13 mouse cellular contexts compared by ENCODE assay signal in the genomic region with DNA sequence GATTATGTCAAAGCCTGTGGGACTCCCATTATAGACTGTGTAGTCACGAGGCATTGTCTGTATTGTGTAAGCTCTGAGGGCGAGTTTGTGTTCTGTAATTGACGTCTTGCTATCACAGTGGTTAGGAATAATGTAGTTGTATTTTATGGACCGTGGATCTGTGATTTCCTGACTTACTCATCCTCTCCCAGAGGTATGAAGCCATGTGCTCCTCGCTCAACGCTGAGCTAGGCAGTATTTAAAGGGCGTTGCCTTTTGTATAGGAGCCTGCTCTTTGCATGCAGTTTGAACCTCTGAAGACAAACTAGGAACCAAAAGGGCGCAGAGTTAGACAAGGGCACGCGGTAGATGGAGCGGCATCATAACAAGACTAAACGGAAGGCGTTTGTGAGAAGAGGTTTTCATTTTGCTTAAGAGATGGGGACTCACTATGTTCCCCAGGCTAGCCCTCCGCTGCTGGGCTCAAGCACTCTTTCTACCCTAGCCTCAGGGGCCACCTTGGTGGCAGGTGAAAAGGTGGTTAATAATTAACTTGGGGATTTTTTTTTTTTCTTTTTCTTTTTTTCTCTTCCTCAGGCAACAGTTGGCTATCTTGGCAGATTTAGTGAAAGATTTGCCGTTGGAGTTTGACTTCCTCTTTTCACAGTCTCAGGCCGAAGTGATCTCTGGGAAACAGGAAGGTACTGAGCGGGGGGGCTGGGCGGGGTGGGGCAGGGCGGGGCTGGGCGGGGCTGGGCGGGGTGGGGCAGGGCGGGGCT. TPM values are rescaled to one million over a fixed set of nuclear protein-coding genes. Genes with fewer than 3 reads are reported as not detected.
DNase-seq lines count a peak whose midpoint lies in the region; ATAC-seq and TF ChIP-seq lines count a peak whose summit lies in the region.
"Had no signal": no experiment of that assay in that cellular context is flagged by ENCODE, and none has a peak within 500 bp of the region (broad histone marks: within the 10 kb centered on the region; RNA-seq: fewer than 3 reads in every experiment).

No protein-coding gene starts in this region.

- no peak for ATAC-seq in lung, postnatal 0 days
- peak; percentile 84 for ATAC-seq in granulocyte monocyte progenitor cell, adult 5-6 weeks (replicated peaks; ENCODE audit: poor library complexity, severe bottlenecking)
- no peak for ATAC-seq in liver, embryonic 15.5 days (ENCODE audit: insufficient read depth)
- no peak for ATAC-seq in midbrain, embryonic 16.5 days
- ATAC-seq in midbrain, embryonic 14.5 days (ENCODE audit: low FRiP score, low TSS enrichment) = no peak
- ATAC-seq: forebrain, embryonic 15.5 days; hindbrain, postnatal 0 days had no signal

- H3K4me2 ChIP-seq in lung, postnatal 0 days (replicated peaks; ENCODE audit: low read depth, low read length) = no peak overlapping the region
- peak overlapping the region; percentile 46 for H3K4me2 ChIP-seq in liver, embryonic 15.5 days
- no peak overlapping the region for H3K4me2 ChIP-seq in midbrain, embryonic 16.5 days (ENCODE audit: low read length)
- H3K4me2 ChIP-seq in midbrain, embryonic 14.5 days (ENCODE audit: low read length) = no peak overlapping the region
- H3K4me2 ChIP-seq: forebrain, embryonic 15.5 days; midbrain, embryonic 11.5 days had no signal

- H3K4me1 ChIP-seq in lung, postnatal 0 days (ENCODE audit: insufficient read depth, low read depth, low read length) = no peaks in the 10 kb centered on the region
- peaks cover 15% of the 10 kb centered on the region for H3K4me1 ChIP-seq in liver, embryonic 15.5 days (replicated peaks)
- 0 out of 2 replicates have a peak, but pooled peaks cover 3% of the 10 kb centered on the region for H3K4me1 ChIP-seq in midbrain, embryonic 16.5 days (ENCODE audit: control insufficient read depth, insufficient read depth, low read length)
- no peaks in the 10 kb centered on the region for H3K4me1 ChIP-seq in midbrain, embryonic 14.5 days (ENCODE audit: control insufficient read depth, insufficient read depth, low read length)
- H3K4me1 ChIP-seq: forebrain, embryonic 15.5 days had no signal

- WGBS in lung, postnatal 0 days = 54% methylated on average over 22 of the region's 22 CpGs
- 23% methylated on average over 22 of the region's 22 CpGs for WGBS in liver, embryonic 15.5 days (ENCODE audit: insufficient replicate concordance)
- WGBS in midbrain, embryonic 16.5 days = 59% methylated on average over 22 of the region's 22 CpGs
- 61% methylated on average over 22 of the region's 22 CpGs for WGBS in midbrain, embryonic 14.5 days

- H3K36me3 ChIP-seq in lung, postnatal 0 days (ENCODE audit: insufficient read depth, low read length) = no peaks in the 10 kb centered on the region
- H3K36me3 ChIP-seq in liver, embryonic 15.5 days (replicated peaks) = peaks cover 14% of the 10 kb centered on the region; the same call in 1 of the 2 replicates
- peaks cover 11% of the 10 kb centered on the region; the same call in 1 of the 2 replicates for H3K36me3 ChIP-seq in midbrain, embryonic 16.5 days (ENCODE audit: control insufficient read depth, insufficient read depth, low read length)
- H3K36me3 ChIP-seq in midbrain, embryonic 14.5 days (ENCODE audit: control insufficient read depth, insufficient read depth, low read length) = peaks cover 37% of the 10 kb centered on the region

- no peak for TF ChIP-seq EP300 in lung, postnatal 0 days (IDR thresholded peaks at IDR 0.05)

- H3K27me3 ChIP-seq in lung, postnatal 0 days (replicated peaks; ENCODE audit: insufficient read depth, low read length) = no peaks in the 10 kb centered on the region
- no peaks in the 10 kb centered on the region for H3K27me3 ChIP-seq in liver, embryonic 15.5 days
- H3K27me3 ChIP-seq in midbrain, embryonic 16.5 days (ENCODE audit: control insufficient read depth, insufficient read depth, low read depth, low read length) = no peaks in the 10 kb centered on the region
- H3K27me3 ChIP-seq in midbrain, embryonic 14.5 days (ENCODE audit: control insufficient read depth, insufficient read depth, low read length) = no peaks in the 10 kb centered on the region
- H3K27me3 ChIP-seq: forebrain, embryonic 15.5 days had no signal

- H3K27ac ChIP-seq in lung, postnatal 0 days (ENCODE audit: low read length) = no peak overlapping the region
- peak overlapping the region; percentile 61 for H3K27ac ChIP-seq in liver, embryonic 15.5 days (replicated peaks)
- H3K27ac ChIP-seq in midbrain, embryonic 16.5 days (ENCODE audit: low read length) = no peak overlapping the region
- H3K27ac ChIP-seq in midbrain, embryonic 14.5 days (replicated peaks; ENCODE audit: low read depth, low read length) = no peak overlapping the region
- H3K27ac ChIP-seq: forebrain, embryonic 15.5 days; hindbrain, postnatal 0 days had no signal

- no peak overlapping the region for H3K9ac ChIP-seq in lung, postnatal 0 days (replicated peaks; ENCODE audit: low read depth)
- H3K9ac ChIP-seq in liver, embryonic 15.5 days = no peak overlapping the region
- H3K9ac ChIP-seq in midbrain, embryonic 16.5 days (ENCODE audit: low read depth, low read length) = no peak overlapping the region
- no peak overlapping the region for H3K9ac ChIP-seq in midbrain, embryonic 14.5 days (replicated peaks; ENCODE audit: low read length)
- H3K9ac ChIP-seq: forebrain, embryonic 15.5 days had no signal

- H3K9me3 ChIP-seq in lung, postnatal 0 days (ENCODE audit: low read length) = no peaks in the 10 kb centered on the region
- no peaks in the 10 kb centered on the region for H3K9me3 ChIP-seq in liver, embryonic 15.5 days (replicated peaks)
- no peaks in the 10 kb centered on the region for H3K9me3 ChIP-seq in midbrain, embryonic 16.5 days (replicated peaks; ENCODE audit: control insufficient read depth, low read length, poor library complexity, severe bottlenecking)
- no peaks in the 10 kb centered on the region for H3K9me3 ChIP-seq in midbrain, embryonic 14.5 days (ENCODE audit: control insufficient read depth, low read length)
- H3K9me3 ChIP-seq: forebrain, embryonic 15.5 days had no signal

- TF ChIP-seq CTCF in lung, postnatal 0 days (IDR thresholded peaks at IDR 0.05) = no peak

- DNase-seq in lung, postnatal 0 days (ENCODE audit: low spot score) = peak; percentile 28
- DNase-seq in lung, postnatal 4 days = no peak
- peak; percentile 47 for DNase-seq in thymus, postnatal 14 days
- no peak for DNase-seq in midbrain, embryonic 14.5 days
- no peak for DNase-seq in cerebellum, adult 9-10 months
- DNase-seq: cerebellum, postnatal 14 days; right cerebral cortex, postnatal 14 days had no signal

- H3K4me3 ChIP-seq in lung, postnatal 0 days (ENCODE audit: low read depth, low read length) = no peak overlapping the region
- no peak overlapping the region for H3K4me3 ChIP-seq in liver, embryonic 15.5 days (replicated peaks)
- H3K4me3 ChIP-seq in midbrain, embryonic 16.5 days (ENCODE audit: low read depth, low read length) = no peak overlapping the region
- H3K4me3 ChIP-seq in midbrain, embryonic 14.5 days (replicated peaks; ENCODE audit: low read depth, low read length) = no peak overlapping the region
- H3K4me3 ChIP-seq: forebrain, embryonic 15.5 days had no signal

RNA-seq across cellular contexts. Expression of a gene that starts 21.9 kb away (rescaled TPM):
- polyA plus RNA-seq in lung, postnatal 0 days (2015; fragmentation: Nextera tagmentation; extraction: Ambion mirVana) = 5.1 and 6.1 TPM in 2 replicates
- total RNA-seq in granulocyte monocyte progenitor cell, adult 5-6 weeks (2014; fragmentation: Nextera tagmentation) = 22.0 and 23.1 TPM in 2 replicates
- 7.0 and 12.3 TPM in 2 replicates for total RNA-seq in granulocyte monocyte progenitor cell, adult 5-6 weeks (2017)
- 2.4 and 2.5 TPM in 2 replicates for polyA plus RNA-seq in liver, embryonic 15.5 days (2015; fragmentation: Nextera tagmentation; extraction: Ambion mirVana)
- polyA plus RNA-seq in midbrain, embryonic 16.5 days (2015; fragmentation: Nextera tagmentation; extraction: Ambion mirVana) = 7.1 and 8.2 TPM in 2 replicates
- polyA plus RNA-seq in midbrain, embryonic 14.5 days (2014; fragmentation: Nextera tagmentation; extraction: Ambion mirVana) = 10.3 and 10.5 TPM in 2 replicates

RNA-seq across cellular contexts. Expression of a gene that starts 36.7 kb away (rescaled TPM):
- 11.9 and 13.3 TPM in 2 replicates for polyA plus RNA-seq in lung, postnatal 0 days (2015; fragmentation: Nextera tagmentation; extraction: Ambion mirVana)
- total RNA-seq in granulocyte monocyte progenitor cell, adult 5-6 weeks (2014; fragmentation: Nextera tagmentation) = 47.1 and 50.0 TPM in 2 replicates
- total RNA-seq in granulocyte monocyte progenitor cell, adult 5-6 weeks (2017) = 36.0 and 36.1 TPM in 2 replicates
- polyA plus RNA-seq in liver, embryonic 15.5 days (2015; fragmentation: Nextera tagmentation; extraction: Ambion mirVana) = 5.1 and 5.7 TPM in 2 replicates
- 12.8 and 14.1 TPM in 2 replicates for polyA plus RNA-seq in midbrain, embryonic 16.5 days (2015; fragmentation: Nextera tagmentation; extraction: Ambion mirVana)
- polyA plus RNA-seq in midbrain, embryonic 14.5 days (2014; fragmentation: Nextera tagmentation; extraction: Ambion mirVana) = 10.8 and 16.7 TPM in 2 replicates

RNA-seq across cellular contexts. Expression of a gene that starts 41.5 kb away (rescaled TPM):
- polyA plus RNA-seq in lung, postnatal 0 days (2015; fragmentation: Nextera tagmentation; extraction: Ambion mirVana) = 14.9 and 17.1 TPM in 2 replicates
- 29.7 and 33.8 TPM in 2 replicates for total RNA-seq in granulocyte monocyte progenitor cell, adult 5-6 weeks (2014; fragmentation: Nextera tagmentation)
- 22.3 and 46.1 TPM in 2 replicates for total RNA-seq in granulocyte monocyte progenitor cell, adult 5-6 weeks (2017)
- polyA plus RNA-seq in liver, embryonic 15.5 days (2015; fragmentation: Nextera tagmentation; extraction: Ambion mirVana) = 8.9 and 11.4 TPM in 2 replicates
- 6.7 and 7.5 TPM in 2 replicates for polyA plus RNA-seq in midbrain, embryonic 16.5 days (2015; fragmentation: Nextera tagmentation; extraction: Ambion mirVana)
- polyA plus RNA-seq in midbrain, embryonic 14.5 days (2014; fragmentation: Nextera tagmentation; extraction: Ambion mirVana) = 7.6 and 10.6 TPM in 2 replicates

RNA-seq across cellular contexts. Expression of a gene that starts 41.5 kb away (rescaled TPM):
- polyA plus RNA-seq in lung, postnatal 0 days (2015; fragmentation: Nextera tagmentation; extraction: Ambion mirVana) = 4.5 and 5.7 TPM in 2 replicates
- 9.6 and 12.8 TPM in 2 replicates for total RNA-seq in granulocyte monocyte progenitor cell, adult 5-6 weeks (2014; fragmentation: Nextera tagmentation)
- total RNA-seq in granulocyte monocyte progenitor cell, adult 5-6 weeks (2017) = 14.7 and 17.1 TPM in 2 replicates
- 4.4 and 4.5 TPM in 2 replicates for polyA plus RNA-seq in liver, embryonic 15.5 days (2015; fragmentation: Nextera tagmentation; extraction: Ambion mirVana)
- polyA plus RNA-seq in midbrain, embryonic 16.5 days (2015; fragmentation: Nextera tagmentation; extraction: Ambion mirVana) = 13.1 and 14.4 TPM in 2 replicates
- polyA plus RNA-seq in midbrain, embryonic 14.5 days (2014; fragmentation: Nextera tagmentation; extraction: Ambion mirVana) = 8.4 and 10.6 TPM in 2 replicates

Comparison
In these comparisons a context has a peak if more than half of its experiments do, and no peak if none do; other contexts are left out.
1. DNase-seq: peak in lung, postnatal 0 days (single experiment) and thymus, postnatal 14 days (single experiment); none in lung, postnatal 4 days (0 of 2), midbrain, embryonic 14.5 days (single experiment) and cerebellum, adult 9-10 months (single experiment).